Mouse (Mus musculus): ENCODE results near the gene Fam241a.

GRCm38 (mm10) chr3:127926635-127927183 lies 30.6 kb upstream of the Fam241a start:
- TF ChIP-seq RAD21 (IDR thresholded peaks at IDR 0.05; ENCODE audit: low read depth, low read length) (no peak), USF1 (IDR thresholded peaks at IDR 0.05; ENCODE audit: low read depth, low read length) (no peak), CTCF (conservative IDR thresholded peaks at IDR 0.05 in 1 of 2, IDR thresholded peaks at IDR 0.05 in 1 of 2; ENCODE audit: low read depth in 2 of 2, low read length in 2 of 2) (no peak), EP300 (IDR thresholded peaks at IDR 0.05; ENCODE audit: low read length) (peak; percentile 63), MXI1 (IDR thresholded peaks at IDR 0.05; ENCODE audit: low read depth, low read length) (no peak), E2F4 (IDR thresholded peaks at IDR 0.05; ENCODE audit: insufficient replicate concordance, low read depth, low read length) (no peak), TBP (conservative IDR thresholded peaks at IDR 0.05; ENCODE audit: low read depth, low read length) (no peak), POLR2AphosphoS2 (IDR thresholded peaks at IDR 0.05; ENCODE audit: low read depth, low read length) (no peak), POLR2A (IDR thresholded peaks at IDR 0.05; ENCODE audit: low read depth, low read length) (no peak)
